Mouse (Mus musculus): Measurements from ENCODE around the gene Gm884.

The Gm884 gene

DNA sequence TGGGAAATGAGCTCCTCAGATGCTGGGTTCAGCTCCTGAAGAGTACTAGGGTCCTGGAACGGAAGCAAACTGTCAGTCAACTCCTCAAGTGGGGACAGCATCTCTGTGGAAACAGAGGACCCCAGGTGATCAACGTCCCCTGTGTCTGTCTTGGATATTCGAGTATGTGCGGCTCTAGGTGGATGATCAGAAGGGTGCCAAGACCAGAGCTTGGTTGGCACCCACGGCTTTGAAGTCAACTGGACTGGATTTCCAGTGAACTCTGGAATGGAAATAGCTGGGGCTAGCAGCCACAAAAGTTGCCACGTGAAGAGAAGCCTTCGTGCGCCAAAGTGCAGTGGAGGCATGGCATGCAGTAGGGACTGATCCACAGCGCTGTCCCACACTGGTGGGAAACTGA lies at the start of gene Gm884:
TSS of gene Gm884 (minus strand) at position 101 of the 400 bp plus-strand sequence.
- no peak for DNase-seq (ENCODE audit: low read depth in 1 of 2, low spot score in 2 of 2)

DNA sequence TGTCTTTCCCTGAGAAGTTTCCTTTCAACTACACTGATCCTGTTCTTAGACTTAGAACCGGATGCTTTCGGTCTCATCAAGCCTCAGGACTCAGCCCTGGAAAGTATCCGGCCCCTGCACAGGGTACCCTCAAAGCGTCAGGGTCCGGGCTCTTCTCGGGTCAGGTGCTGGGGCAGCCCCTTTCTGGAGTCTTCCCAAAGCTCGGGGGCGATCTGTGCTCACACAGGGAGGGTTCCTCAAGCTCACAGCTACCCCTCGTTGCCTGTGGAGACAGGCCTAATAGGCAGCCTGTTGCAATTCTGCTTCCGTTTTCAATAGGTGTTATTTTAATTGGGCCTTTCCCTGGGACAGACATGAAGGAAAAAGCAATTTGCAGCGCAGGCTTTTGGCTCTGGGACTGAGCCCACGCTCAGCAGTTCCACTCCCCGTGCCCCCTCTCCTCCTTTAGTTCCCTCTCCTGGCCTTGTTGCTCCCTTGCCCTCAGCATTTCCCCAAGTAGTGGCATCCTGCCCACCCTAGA lies 46.0 kb upstream of the Gm884 start:
- DNase-seq (ENCODE audit: low read depth in 1 of 2, low spot score in 2 of 2) = no peak

DNA sequence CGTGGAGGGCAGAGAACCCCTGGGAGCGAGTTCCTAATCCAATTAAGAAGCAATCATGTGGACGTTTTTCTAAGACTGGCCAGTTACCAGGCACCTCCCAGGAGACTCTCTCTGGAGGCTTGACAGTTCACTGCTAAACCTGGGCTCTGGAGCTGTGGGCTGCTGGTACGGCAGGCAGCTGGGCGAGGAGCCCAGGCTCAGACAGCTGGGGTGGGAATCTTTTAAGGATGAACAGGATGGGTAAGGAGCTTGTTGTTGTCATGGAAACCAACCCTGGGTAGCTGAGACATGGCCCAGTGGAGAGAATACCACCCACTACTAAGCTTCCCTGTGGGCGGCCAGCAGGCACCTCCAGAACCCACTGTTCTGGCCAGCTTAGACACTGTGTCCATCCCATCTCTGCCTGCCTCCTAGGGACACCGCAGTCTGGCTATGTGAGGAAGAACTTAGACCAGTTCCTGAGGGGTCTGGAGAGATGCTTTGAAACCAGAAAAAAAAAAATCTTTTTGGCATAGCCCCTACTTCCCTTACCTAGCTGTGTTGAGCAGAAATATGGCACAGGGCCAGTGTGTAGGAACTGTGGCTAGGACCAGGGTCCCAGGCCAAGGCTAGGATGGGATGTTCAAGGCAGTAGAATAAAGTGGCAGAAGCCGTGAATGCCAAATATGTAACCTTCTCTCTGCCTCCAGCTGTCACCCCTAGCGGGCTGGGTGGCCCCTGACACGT lies 45.4 kb upstream of the Gm884 start:
- no peak for DNase-seq (ENCODE audit: low read depth in 1 of 2, low spot score in 2 of 2)

DNA sequence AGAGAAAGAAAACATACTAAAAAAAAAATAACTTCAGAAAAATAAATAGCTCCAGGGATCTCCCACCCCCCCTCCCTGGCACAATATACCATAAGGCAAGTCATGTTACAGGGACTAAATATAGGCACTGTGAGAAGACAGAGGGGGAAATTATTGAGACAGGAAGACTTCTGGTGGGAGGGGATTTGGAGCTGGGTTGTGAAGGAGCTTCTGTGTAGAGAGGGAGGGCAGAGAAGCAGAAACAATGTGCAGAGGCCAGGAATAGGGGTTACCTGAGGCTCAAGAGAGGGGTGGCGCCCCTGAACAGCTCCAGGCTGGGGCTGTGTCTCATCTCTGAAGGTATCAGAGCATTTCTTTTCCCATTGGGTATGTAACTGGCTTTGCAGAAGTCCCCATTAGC lies 44.8 kb upstream of the Gm884 start:
- no peak for DNase-seq (ENCODE audit: low read depth in 1 of 2, low spot score in 2 of 2)

DNA sequence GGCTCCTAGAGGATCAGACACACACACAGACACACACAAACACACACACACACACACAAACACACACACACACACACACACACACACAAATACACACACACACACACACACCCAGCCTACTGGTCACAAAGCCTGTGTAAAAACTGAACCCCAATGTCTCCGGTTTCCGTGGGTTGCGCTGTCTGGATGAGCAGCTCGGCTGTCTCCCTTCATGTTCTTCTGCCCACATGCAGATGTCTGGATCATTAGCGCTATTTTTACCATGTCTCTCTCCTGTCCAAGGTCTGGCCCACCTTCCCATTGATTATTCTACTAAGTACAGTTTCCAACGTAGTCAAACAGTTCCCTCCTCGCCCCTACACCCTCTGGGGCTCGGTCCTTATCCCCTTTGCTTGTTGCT lies 42.2 kb upstream of the Gm884 start:
- DNase-seq (ENCODE audit: low read depth in 1 of 2, low spot score in 2 of 2) = no peak

DNA sequence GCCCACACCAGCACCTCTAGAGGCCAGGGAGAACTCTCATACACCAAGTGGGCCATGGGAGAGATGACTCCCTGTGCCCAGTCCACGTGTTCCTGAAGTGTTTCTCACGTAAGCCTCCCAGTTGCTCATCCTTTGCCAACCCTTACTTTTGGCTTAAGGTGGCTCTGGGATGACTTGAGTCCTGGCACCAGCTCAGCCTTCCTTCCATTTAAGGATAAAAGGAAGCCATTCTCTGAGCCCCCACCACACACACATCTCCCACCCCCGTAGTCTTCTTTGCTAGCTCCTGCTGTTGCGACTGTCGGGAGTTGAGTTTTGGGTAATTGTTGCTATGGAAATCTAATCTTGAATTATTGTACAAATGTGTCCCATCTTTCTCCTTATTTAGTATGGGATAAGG lies 41.6 kb upstream of the Gm884 start:
- DNase-seq (ENCODE audit: low read depth in 1 of 2, low spot score in 2 of 2) = no peak

DNA sequence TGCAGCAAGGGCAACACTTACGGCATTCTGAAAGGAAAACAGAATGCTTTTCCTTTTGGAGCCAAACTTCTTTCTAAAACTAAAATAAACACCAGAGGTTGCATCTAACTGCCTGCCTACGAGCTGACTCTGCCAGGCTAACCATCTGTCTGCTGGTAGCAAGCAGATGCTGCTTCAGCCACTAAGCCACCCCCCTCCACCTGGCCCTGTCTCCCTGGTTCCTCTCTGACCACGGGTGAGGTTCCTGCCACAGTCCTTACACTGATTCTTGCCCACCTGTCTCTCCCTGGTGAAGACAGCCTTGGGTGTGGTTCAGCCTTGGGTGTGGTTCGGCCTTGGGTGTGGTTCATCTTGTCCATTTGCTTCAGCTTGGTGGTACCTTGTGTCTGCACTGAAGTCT lies 40.9 kb upstream of the Gm884 start:
- DNase-seq (ENCODE audit: low read depth in 1 of 2, low spot score in 2 of 2) = no peak

DNA sequence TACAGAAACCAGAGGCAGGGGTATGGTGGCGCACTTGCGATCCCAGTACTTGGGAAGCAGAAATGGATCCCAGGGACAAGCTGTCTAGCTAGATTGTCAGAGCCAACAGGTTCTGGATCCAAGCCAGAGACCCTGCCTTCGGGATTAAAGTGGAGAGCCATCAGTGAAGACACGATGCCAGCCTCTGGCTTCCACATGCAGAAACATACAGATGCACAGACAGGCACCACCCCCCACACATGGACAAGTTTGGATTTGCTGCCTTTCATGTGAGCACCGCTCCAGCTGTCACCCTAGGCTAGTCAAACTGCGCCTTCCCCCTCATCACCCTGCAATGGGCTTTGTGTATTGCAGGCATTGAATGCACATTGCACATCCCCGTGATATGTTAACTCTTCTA lies 37.2 kb upstream of the Gm884 start:
- no peak for DNase-seq (ENCODE audit: low read depth in 1 of 2, low spot score in 2 of 2)

DNA sequence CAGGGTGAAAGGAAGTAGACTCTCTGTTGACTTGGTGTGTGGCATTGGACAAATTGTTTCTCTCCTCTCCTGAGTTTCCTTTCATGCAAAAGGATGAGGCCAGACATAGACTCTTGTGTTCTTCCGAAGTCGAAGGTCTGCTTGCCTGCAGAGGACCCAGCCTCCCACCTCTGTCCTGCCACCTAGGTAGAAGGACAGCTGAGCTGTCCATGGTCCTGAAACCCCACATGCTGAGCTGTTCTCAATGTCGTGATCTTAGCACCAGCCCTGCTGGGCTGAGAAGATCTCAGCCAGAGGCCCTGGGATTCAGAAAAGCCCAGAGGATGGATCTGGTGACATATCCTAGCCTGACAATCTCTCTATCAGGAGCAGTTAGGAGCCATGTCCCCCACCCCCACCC lies 35.6 kb upstream of the Gm884 start:
- no peak for DNase-seq (ENCODE audit: low read depth in 1 of 2, low spot score in 2 of 2)

DNA sequence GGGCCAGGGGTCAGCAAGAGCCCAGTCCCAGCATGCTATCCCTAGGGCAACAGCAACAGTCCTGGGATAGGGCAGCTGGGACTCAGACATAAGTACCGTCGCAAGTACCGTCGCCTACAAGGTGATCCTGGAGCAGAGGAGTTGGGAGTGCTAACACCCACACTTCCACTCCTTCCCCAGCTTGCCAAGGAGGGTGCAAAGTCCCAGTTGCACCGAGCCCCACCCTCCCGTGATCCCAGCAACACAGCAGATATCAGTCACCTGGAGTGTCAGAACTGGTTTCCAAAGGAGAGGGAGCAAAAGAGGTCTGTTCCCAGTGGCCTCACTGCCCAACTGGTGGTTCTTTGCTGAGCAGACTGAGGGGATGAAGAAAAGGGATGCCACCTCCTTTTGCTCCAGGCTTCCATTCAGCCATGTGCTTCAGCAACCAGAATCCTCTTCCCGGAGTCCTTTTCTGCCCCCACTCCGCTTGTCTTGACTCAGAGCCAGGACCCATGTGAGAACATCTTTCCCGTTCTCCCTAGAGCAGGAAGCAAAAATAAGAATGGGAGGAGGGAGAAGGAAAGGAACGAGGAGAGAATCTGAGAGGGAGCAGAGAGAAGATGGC lies 32.5 kb upstream of the Gm884 start:
- no peak for DNase-seq (ENCODE audit: low read depth in 1 of 2, low spot score in 2 of 2)

DNA sequence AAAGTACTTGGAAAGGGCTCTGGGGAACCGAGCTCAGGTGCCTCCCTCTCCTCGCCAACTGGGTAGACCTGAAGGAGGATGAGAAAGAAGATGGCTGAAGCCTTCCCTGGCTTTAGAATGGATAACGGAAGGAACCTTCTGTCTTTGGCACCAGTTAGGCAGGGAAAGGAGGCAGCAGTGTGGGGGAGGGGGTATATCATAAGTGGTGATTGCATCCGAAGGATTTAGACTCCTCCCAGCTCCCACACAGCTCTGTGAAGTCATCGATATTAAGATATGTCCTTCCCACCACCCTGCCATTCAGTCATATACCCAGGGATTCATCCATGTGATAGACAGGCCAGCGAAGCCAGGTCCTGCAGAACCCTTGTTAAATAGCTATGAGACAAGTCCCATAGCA lies 30.5 kb upstream of the Gm884 start:
- DNase-seq (ENCODE audit: low read depth in 1 of 2, low spot score in 2 of 2) = no peak

DNA sequence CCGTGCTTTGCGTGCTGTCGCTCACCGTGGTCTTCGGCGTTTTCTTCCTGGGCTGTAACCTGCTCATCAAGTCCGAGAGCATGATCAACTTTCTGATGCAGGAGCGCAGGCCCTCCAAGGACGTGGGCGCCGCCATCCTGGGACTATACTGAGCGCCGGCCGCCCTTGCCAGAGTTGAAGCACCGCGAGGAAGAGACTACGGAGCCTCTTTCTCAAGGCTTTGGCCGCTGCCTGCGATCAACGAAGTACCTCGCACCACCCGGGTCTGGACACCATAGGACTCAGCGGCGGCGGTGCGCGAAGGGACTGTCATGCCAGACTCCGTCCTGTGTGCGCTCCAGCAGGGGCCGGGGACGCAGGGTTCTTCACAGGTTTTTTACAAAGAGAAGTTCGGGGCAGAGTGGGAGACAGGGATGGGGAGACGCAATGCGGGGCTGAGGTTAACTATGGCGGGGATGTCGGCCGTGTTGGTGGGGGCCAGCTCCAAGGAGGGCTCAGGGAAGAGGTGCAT lies 29.1 kb upstream of the Gm884 start:
- no peak for DNase-seq (ENCODE audit: low read depth in 1 of 2, low spot score in 2 of 2)

DNA sequence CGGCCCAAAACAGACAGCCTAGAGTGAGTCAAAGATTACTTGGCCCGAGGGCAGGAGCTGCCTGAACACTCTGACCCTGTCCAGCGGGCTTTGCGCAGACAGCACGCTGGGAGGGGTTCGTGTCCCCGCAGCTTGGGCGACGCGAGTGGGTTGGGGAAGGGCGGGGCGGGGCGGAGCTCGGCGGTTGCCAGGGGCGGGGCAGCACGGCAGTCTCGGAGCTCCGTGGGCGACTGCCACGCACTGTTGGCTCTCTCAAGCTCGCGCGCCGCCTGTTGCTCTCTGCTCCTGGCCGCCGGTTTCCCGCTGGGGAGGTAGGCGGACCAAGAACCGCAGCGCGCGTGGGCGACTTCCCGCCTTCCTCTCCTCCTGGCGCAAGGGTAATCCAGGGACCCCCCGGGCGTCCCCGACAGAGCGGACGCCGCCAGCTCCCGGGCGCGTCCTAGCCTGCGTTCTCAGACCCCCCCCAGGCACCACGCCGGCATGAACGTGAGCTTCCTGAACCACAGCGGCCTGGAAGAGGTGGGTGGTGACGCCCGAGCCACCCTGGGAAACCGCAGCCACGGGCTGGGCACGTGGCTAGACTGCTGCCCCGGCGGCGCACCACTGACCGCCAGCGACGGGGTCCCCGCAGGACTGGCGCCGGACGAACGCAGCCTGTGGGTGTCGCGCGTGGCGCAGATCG lies 28.5 kb upstream of the Gm884 start, which contains the start of gene Rprml:
TSS of gene Rprml (plus strand) at position 270 of the 682 bp plus-strand sequence.
- DNase-seq (ENCODE audit: low read depth in 1 of 2, low spot score in 2 of 2) = no peak

DNA sequence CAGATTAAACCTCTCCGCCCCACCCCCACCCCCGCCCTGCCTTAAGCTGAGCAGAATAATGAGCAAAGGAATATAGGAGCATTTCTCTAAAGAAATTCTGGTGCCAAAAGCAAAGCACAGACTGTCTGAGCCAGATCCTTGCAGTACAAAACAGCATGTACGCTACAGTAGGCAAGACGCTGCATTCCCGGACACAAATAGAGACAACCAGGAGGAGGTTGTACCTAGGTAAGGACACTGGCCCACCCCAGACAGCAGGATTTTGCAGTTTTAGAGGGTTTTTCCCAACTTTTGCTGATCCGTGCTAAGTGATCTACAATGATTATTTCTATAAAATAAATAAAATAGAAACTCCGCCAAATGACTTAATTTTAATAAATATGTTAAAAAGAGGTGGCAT lies 27.7 kb upstream of the Gm884 start:
- no peak for DNase-seq (ENCODE audit: low read depth in 1 of 2, low spot score in 2 of 2)

DNA sequence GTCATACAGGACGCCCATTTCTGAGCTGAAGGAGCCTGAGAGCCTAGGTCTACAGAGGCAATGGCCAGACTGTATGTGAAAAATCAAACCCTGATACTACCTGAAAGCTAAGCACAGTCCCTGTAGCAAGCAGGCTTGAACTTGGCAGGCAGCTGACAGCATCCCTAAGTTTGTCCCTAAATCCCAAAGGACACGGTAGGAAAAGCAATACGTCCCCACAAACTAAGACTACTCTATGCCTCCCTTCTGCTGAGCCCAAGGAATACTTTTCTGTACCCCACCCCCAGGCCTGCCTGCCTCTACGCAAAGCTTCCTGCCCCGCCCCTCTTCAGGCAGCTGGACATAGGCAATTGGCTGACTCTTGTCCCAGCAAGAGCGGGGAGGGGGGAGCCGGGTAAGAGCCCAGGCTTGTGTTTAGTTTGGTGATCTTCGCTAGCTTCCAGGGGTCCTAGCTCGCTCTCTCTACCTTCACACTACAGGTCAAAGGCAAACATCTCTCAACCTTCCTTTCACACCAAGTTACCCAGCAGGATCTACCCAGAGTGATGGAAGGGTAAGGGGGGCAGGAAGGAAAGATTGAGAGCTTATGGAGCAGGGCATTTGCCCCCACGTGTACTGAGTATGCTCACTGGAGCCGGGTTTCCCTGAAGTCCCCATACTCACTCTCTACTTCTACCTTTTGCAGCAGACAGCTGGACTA lies 27.1 kb upstream of the Gm884 start:
- no peak for DNase-seq (ENCODE audit: low read depth in 1 of 2, low spot score in 2 of 2)

DNA sequence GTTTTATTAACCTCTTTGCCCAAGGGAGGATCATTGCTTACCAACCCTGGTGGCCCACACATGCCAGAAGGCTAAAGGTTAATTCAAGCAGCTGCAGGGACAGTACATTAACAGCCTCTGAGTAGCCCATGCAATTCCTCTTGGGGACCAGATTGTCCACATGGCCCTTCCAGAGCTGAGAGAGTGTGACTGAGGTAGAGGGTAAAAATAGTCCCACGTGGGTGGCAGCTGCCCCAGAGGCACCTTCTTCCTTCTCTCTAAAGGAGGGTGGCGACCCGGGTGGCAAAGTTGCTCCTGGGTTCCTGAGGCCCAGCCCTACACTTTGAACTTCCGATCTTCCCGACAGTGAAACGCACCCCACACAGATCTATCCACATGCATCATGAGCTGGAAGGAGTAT lies 25.4 kb upstream of the Gm884 start:
- no peak for DNase-seq (ENCODE audit: low read depth in 1 of 2, low spot score in 2 of 2)

DNA sequence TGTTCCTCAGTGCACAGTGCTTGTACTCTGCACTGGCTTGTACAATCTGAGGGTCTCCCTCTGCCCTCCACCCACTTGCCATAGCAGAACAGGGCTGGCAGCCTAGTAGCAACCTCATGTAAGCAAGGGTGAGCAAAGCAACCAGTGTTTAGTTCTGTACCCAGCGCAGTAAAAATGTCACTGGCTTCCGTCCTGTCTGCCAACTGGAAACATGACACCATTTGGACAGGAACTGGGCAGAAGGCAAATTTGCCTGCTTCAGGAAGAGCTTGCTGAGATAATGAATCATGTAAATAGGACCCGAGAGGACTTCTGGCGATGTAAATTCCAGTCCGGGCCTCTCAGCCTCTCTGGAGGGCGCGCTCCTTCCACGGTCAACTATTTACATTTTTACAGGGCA lies 24.8 kb upstream of the Gm884 start:
- DNase-seq (ENCODE audit: low read depth in 1 of 2, low spot score in 2 of 2) = no peak

DNA sequence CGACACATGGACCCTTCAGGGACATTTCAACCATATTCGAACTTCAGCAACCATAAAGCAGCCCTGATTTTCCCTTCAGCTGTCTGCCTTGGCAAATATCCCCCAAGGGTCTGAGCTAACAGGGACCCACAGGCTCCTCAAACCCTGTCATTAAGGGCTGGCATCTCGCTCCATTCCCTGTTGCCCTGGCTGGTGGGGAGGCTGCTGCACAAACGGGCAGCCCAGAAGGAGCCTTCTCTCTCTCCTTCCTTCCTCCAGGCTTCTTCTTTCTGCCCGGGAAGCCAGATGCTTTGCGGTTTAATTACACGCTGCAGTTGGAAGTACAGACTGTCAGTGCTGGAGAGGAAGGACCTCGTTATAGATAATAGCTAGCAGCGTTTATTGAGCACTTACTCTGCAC lies 22.3 kb upstream of the Gm884 start:
- DNase-seq (ENCODE audit: low read depth in 1 of 2, low spot score in 2 of 2) = no peak

DNA sequence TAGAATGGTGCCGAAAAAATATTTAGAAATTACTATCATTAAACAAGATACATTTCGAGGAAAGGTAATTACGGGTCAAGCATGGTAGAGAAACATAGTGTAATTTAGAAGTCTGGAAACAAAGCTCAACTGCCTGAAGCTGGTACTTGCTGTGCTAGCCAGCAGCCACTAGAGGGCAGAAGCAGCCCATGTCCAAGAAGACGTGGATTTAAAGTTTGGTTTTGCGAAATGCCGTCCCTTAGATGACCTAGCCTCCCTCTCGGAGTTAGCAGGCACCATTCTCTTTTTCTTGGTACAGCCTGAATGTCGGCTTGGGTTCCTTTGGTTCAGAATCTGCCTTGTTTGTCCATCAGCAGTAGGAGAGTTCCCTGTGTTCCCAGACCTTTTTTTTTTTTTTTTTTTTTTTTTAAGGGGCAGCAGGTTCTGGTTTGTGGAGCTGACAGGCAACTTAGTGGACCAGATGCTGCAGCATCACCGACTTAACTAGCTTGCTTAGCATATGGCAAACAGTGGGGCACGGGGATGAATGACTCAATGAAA lies 18.5 kb upstream of the Gm884 start:
- peak in 1 of 2 experiments; percentile 12 for DNase-seq (ENCODE audit: low read depth in 1 of 2, low spot score in 2 of 2)

DNA sequence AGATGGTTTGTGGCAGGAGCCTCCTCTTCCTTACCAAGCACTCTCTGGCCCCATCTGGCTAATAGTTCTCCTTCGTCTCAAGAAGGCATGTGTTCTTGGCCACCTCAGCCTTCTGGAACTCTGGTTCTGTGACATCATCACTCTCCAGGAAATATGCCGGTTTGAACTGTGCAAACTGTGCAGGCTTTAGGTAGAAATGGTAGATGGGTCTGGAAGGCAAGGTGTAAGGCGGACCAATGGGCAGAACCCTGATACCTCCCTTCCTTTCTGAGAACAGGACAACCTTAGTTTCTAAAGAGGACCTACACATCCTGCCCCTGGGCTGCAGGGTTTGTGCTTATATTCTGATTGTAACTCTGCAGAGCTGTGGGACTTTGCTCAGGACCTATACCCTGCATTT lies 17.9 kb upstream of the Gm884 start, which contains the start of gene Lyzl6:
TSS of gene Lyzl6 (minus strand) at position 101 of the 400 bp plus-strand sequence.
- DNase-seq (ENCODE audit: low read depth in 1 of 2, low spot score in 2 of 2) = no peak

DNA sequence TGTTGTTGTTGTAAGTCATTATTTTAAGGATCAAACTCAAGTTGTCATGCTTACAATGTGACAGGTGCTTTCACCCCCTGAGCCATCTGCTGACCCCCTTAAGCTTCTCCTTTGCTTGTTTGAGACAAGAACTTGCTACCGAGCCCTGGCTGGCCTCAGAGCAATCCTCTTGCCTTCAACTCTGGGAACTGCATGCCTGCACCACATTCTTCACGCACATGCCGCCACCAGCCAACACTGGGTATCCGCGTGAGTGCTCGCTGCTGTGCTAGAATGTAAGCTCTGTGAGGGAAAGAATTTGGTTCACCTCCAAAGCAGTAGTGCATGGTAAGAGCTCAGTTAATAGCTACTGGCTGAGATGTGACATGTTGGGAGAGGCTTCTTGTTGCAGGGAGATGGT lies 15.3 kb upstream of the Gm884 start:
- DNase-seq (ENCODE audit: low read depth in 1 of 2, low spot score in 2 of 2) = no peak
